Mouse (Mus musculus) thymus, adult 2 months (tissue): ENCODE measurements around the gene Commd3.

Experiments used
- CTCF ChIP-seq: fragments of 200-500 bp; IDR thresholded peaks from 2 replicates; pipeline ENCODE4 v1.5.1; 2012; ENCODE audit warnings: mild to moderate bottlenecking, control low read depth, low read length, moderate library complexity, borderline replicate concordance; ENCODE audit not compliant: control insufficient read depth, poor library complexity, insufficient read depth; ENCODE audit errors: extremely low read depth
- POLR2A ChIP-seq: fragments of 200-500 bp; IDR thresholded peaks from 2 replicates; pipeline ENCODE4 v1.6.1; 2012; ENCODE audit warnings: mild to moderate bottlenecking, low read length, control low read depth, moderate library complexity; ENCODE audit not compliant: control insufficient read depth, poor library complexity, insufficient read depth; ENCODE audit errors: extremely low read depth

- no peak for TF ChIP-seq CTCF
- TF ChIP-seq POLR2A: no peak
These were observed 23.5 kb downstream of the Commd3 start for GRCm38 (mm10) chr2:18695629-18696150.
